Mouse (Mus musculus) spleen, postnatal 4 days (tissue): ENCODE data around the gene Atp9a.

Experiments used
- DNase-seq, 2 experiments: peaks; one replicate each; pipeline ENCODE4 v3.0.0; 2022; ENCODE audit warnings: low spot score in 2 of 2

Atp9a gene

GRCm38 (mm10) chr2:168601491-168602386 is 140.5 kb downstream of the Atp9a start, which contains the start of gene Nfatc2:
Gene Nfatc2 (minus strand): TSS chr2:168601657.
- no peak for DNase-seq

DNA sequence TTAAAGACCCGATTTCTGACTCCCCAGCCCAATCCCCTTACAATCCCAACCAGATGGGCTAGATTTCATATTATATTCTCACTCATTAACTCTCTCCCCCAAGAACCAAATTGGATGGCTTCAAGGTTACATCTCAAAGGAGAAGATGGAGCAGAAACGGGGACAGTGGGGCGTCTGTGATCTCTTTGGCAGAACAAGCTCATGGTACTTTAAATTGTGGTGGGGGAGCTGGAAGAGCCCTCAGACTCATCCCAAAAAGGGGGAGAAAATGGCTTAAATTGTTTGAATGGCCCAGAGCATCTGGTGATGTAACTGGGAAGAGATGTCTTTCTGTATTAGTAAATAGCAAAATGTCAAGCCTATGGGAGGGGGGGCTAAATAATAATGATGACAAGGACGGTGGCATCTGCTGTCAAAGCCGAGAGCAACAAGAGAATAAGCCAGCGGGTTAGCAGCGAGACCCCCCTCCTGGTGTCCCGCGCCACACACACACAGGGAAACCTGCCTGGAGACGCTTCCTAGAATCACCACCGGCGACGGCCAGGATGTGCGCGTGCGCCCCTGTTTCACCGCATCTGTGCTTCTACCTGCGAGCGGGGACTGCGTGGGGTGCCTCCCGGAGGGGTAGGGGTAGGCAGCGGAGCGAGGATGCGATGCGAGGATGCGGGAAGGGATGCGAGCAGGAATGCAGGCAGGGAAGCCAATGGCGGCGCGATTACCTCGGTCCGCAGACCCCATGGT is 141.3 kb downstream of the Atp9a start:
- DNase-seq = no peak

- DNase-seq = no peak
Observed at GRCm38 (mm10) chr2:168595693-168596092, 146.5 kb downstream of the Atp9a start.

DNA sequence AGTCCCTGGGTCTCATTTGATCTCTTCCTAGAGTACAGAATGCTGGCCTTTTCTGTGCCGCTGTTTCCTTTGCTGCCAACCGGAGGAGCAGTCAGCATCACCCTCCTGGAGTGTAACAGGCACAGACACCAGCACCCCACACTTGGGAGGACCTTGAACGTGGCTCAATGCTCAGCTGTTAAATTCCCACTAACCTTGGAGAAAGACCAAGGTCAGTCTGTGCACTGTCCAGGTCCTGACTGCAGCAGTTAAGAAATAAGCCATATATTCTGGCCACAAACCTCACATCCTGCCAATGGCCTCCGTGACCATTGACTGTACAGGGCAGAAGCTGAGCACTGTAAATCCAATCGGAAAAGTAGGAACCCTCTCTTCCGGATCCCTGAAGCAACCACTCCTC is 148.5 kb downstream of the Atp9a start:
- DNase-seq = no peak

DNA sequence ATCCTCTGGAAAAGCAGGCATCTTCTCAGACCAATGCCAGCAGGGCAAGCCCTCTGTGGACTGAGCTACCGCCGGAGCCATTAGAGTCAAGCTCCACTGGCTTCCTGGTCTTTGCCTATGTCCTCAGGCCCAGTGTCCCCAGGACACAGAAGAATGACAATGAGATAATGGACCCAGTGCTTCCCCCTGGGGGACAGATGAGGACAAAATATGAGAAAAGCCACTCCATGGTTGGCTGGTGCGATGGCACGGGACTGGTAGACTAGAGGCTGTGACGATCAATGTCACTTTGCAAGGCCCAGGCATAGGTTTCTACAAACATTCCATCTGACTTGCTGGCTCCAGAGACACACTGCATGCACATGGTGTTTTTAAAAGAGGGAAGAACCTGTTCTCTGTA is 149.2 kb downstream of the Atp9a start:
- DNase-seq = no peak

- DNase-seq = no peak
Observed at GRCm38 (mm10) chr2:168591076-168591475, 151.1 kb downstream of the Atp9a start.

GRCm38 (mm10) chr2:168590556-168590955 is 151.7 kb downstream of the Atp9a start:
- DNase-seq = no peak

DNA sequence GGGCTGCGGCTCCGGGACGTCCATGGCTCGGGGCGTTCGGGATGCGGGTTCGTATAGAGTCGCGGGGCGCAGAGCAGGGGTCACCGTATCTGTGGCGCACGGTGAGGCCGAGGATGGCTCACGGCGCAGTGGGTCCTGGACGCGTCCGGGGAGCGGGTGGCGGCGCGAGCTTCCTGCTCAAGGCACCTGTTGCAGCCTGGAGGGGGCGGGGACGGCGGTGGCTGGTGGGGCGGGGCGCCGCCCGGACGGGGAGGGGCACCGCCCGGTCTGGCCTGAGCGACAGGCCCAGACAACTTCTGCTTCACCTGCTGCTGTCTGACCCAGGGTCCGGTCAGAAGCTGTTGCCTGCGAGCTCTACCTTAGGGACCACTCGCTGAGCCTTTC is 152.0 kb downstream of the Atp9a start:
- peak; percentile 63 to 83 for DNase-seq

- DNase-seq = no peak
Observed at GRCm38 (mm10) chr2:168589368-168590167, 152.6 kb downstream of the Atp9a start.

DNA sequence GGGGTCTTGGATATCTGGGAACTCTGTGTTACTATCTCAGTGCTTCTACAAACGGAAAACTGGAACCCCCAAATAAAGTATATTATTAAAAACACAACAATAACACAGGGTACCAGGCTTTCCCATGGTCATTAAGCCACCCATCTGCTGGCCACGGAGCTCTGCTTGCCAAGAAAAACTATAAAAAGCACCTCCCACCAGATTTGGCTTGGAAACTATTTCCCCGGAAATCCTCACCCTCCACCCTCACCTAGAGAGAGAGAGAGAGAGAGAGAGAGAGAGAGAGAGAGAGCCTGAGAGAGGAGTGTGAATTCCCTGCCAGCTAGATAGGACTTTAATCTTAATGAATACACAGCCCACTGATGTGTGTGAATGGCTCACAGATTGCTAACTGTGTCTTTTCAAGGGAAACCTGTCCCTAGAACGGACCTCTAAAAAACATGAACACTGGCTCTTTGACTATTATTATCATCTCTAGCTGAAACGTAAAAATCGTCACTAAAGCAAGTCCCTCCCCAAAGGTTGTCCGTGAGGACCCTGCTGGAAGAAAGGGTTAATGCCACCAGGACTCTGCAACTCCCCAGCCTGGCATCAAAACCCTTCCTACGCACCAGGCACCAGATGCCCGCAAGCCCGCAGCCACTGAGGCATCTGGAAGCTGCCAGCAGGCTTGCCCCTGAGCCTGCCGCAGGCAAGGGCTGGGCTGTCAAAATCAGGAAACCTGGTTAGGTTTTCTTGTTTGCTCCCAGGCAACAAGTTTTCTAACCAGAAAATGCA is 153.4 kb downstream of the Atp9a start:
- no peak for DNase-seq

DNA sequence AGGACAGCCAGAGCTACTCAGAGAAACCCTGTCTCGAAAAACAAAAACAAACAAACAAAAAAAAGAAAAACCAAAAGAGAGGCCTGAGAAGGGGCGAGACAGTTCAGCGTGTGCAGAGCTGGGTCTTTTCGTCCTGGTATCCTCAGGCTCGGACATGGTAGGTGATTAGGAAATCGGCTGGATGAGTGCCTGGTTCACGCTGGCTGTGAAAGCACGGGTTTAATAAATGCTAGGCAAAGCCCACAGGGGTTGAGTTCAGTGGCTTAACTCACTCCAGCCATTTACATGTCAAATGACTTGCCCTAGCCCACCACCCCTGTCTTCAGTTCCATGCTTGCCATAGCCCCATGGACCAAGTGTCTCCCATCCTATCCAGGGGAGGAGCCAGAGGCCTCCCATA is 155.1 kb downstream of the Atp9a start:
- DNase-seq = no peak

- DNase-seq = no peak
Observed at GRCm38 (mm10) chr2:168586512-168586911, 155.7 kb downstream of the Atp9a start.

DNA sequence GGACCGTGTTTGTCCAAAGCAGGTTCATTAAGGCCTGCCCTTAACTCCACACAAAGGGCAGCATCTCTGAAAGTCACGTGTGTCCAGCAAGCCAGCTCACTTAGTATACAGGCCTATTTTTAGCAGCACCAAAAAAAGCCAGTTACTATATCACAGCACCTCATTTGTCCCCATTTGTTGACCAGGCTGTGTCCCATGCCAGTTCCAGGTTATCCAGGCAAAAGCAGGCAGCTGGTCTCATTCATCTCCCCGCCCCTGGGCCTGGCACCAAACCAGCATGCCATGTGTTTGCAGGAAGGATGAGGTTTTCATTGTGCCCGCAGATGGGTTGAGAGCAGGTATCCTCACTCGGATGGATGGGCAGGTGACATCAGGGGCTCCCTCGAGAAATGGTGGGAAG is 157.4 kb downstream of the Atp9a start:
- no peak for DNase-seq
